17 mouse cellular contexts compared by ENCODE assay signal in genomic region chr1:44032948-44033347, GRCm38 (mm10). TPM values are rescaled to one million over a fixed set of nuclear protein-coding genes. Genes with fewer than 3 reads are reported as not detected.
"Had no signal": no experiment of that assay in that cellular context is flagged by ENCODE, and none has a peak within 500 bp of the region (broad histone marks: within the 10 kb centered on the region; RNA-seq: fewer than 3 reads in every experiment).

No protein-coding gene starts in this region.

- H3K27me3 ChIP-seq: liver, embryonic 15.5 days; lung, embryonic 15.5 days; megakaryocyte, embryonic 14.5 days; midbrain, embryonic 13.5 days; midbrain, embryonic 15.5 days; neural tube, embryonic 13.5 days; neural tube, embryonic 15.5 days had no signal

- H3K27ac ChIP-seq: liver, embryonic 15.5 days; lung, embryonic 15.5 days; macrophage; midbrain, embryonic 13.5 days; midbrain, embryonic 15.5 days; neural tube, embryonic 13.5 days; neural tube, embryonic 15.5 days had no signal

- H3K4me2 ChIP-seq: liver, embryonic 15.5 days; lung, embryonic 15.5 days; midbrain, embryonic 11.5 days; midbrain, embryonic 13.5 days; midbrain, embryonic 15.5 days; neural tube, embryonic 13.5 days; neural tube, embryonic 15.5 days had no signal

- H3K4me3 ChIP-seq: liver, embryonic 15.5 days; lung, embryonic 15.5 days; megakaryocyte, embryonic 14.5 days; midbrain, embryonic 13.5 days; midbrain, embryonic 15.5 days; myocyte; neural tube, embryonic 13.5 days; neural tube, embryonic 15.5 days had no signal

- H3K36me3 ChIP-seq: liver, embryonic 15.5 days; lung, embryonic 15.5 days; midbrain, embryonic 13.5 days; midbrain, embryonic 15.5 days; neural tube, embryonic 13.5 days; neural tube, embryonic 15.5 days had no signal

- ATAC-seq: liver, postnatal 0 days; lung, postnatal 0 days; midbrain, embryonic 13.5 days; midbrain, embryonic 15.5 days had no signal

- H3K9ac ChIP-seq: liver, embryonic 15.5 days; liver, postnatal 0 days; lung, embryonic 15.5 days; midbrain, embryonic 13.5 days; midbrain, embryonic 15.5 days; neural tube, embryonic 13.5 days; neural tube, embryonic 15.5 days had no signal

- H3K4me1 ChIP-seq: liver, embryonic 15.5 days; lung, embryonic 15.5 days; megakaryocyte, embryonic 14.5 days; midbrain, embryonic 13.5 days; midbrain, embryonic 15.5 days; neural tube, embryonic 13.5 days; neural tube, embryonic 15.5 days had no signal

- H3K9me3 ChIP-seq: liver, embryonic 15.5 days; lung, embryonic 15.5 days; megakaryocyte, embryonic 14.5 days; midbrain, embryonic 13.5 days; midbrain, embryonic 15.5 days; neural tube, embryonic 13.5 days; neural tube, embryonic 15.5 days had no signal

RNA-seq across cellular contexts. Expression of gene Mettl21c, which starts 13.1 kb away (rescaled TPM):
- total RNA-seq: megakaryocyte progenitor cell, adult 5-6 weeks had no signal
- polyA plus RNA-seq: lung, adult 2 months; macrophage; small intestine, adult 2 months; urinary bladder, adult 2 months had no signal

RNA-seq across cellular contexts. Expression of gene Gm8251, which starts 28.8 kb away (rescaled TPM):
- polyA plus RNA-seq: lung, adult 2 months; lung, postnatal 0 days; macrophage; midbrain, postnatal 0 days; myocyte; small intestine, adult 2 months had no signal
